Mouse (Mus musculus) activated CD4-positive, CD25-positive, alpha-beta regulatory T cell, adult 4 months (primary cell): ENCODE measurements around the gene C2cd2l. TPM values are rescaled to one million over a fixed set of nuclear protein-coding genes. Genes with fewer than 3 reads are reported as not detected.
"Not testable (repeated sequence)": the region's sequence is repeated elsewhere in the genome, so short reads cannot be mapped to it uniquely, and the experiment has no call there.

ENCODE experiments used
- ATAC-seq: one replicate; pipeline ENCODE4 v1.8.0; 2017
- polyA plus RNA-seq, 2 experiments: library from polyadenylated mRNA; unstranded; fragments of 100-300 nt; shearing (Covaris generic); gene quantifications; one replicate each; pipeline ENCODE4 v1.2.1; 2017

C2cd2l gene
- polyA plus RNA-seq, 2 experiments from 2014 or later = 4.3 to 5.3 TPM

- ATAC-seq = no peak
Observed at GRCm38 (mm10) chr9:44311136-44312134, 8.7 kb downstream of the C2cd2l start.

GRCm38 (mm10) chr9:44310750-44311135, 9.3 kb downstream of the C2cd2l start:
- ATAC-seq = no peak

DNA sequence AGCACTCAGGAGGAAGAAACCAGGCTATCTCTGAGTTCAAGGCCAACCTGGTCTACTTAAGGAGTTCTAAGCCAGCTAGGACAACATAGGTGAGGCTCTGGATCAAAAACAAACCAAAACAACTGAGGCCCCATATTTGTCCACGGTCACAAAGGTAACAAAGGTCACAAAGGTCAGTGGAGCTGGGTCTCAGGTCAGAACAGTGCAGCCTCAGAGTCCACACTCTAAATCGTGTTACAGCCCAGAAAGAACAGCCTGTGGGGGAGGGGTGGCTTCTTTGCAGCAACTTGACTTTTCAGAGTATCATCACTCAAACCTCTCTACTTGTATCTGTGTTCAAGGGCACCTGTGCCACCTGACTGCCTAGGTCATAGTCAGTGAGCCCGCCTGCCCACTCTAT, 10.3 kb downstream of the C2cd2l start:
- no peak for ATAC-seq

- ATAC-seq = no peak
Observed at GRCm38 (mm10) chr9:44307248-44307647, 12.8 kb downstream of the C2cd2l start.

GRCm38 (mm10) chr9:44306532-44306931, 13.6 kb downstream of the C2cd2l start:
- ATAC-seq = no peak

- peak; percentile 97 for ATAC-seq
Observed at GRCm38 (mm10) chr9:44305466-44306079, 14.5 kb downstream of the C2cd2l start, which contains the start of gene Hinfp. TSS of gene Hinfp (minus strand) at chr9:44305671.

- not testable (repeated sequence) for ATAC-seq
Observed at GRCm38 (mm10) chr9:44300001-44300400, 20.1 kb downstream of the C2cd2l start.

GRCm38 (mm10) chr9:44292490-44292889, 27.6 kb downstream of the C2cd2l start:
- no peak for ATAC-seq

DNA sequence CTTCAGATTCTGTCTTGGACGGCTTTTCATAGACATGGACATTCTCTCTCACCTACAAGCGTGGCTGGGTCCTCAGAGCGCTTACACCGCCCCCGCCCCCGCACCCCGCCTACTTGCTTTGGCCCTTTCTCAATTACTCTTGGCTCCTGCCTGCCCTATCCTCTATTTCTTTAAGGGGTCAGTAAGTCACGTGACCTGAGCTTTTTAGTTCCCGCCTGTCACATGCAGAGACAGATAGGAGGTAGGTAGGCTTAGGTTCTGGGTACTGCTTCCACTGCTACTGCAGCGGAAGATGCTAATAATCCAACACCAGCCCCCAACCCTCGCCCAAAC, 31.2 kb downstream of the C2cd2l start:
- ATAC-seq = no peak

DNA sequence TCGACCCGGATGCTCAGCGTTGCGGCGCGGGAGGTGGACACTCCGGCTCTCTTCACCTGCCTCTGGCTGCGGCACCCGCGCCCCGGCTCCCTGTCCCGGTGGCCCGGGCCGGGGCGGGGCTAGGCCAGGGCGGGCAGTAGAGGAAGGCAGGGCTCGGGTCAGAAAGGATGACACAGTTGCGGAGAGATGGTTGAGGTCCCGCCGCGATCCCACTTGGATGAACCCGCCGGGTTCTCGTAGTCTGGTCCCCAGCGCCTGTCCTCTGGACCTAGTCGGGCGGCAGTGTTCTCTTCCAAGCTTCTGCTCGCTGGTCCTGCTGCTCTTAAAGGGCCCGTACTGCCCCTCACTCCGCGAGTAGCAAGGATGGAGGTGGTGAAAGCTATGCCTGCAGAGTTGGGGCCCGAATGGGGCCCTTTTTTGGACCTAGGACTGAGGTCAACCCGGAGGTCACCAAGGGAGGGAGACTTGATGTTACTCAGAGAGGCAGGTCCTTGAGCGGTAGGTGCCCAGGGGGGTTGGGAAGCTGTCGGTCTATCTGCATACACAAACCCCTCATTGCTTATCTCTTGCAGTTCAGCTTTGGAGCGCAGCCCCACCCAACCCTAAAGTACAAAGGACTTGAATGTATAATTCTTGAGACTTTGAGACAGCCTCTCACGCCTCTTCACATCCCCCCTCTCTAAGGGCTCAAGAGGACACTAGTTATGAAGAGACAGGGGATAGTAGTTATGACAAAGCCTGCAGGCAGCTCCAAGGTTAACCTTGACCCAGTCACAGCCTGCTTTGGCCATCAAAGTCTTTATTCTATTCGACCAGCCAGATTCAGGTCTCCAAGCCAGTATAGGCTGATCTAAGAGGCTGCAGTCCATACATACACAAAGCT, 31.8 kb downstream of the C2cd2l start, which contains the start of gene Abcg4:
Abcg4 (minus strand) TSS at position 540 of the 883 bp plus-strand sequence.
- ATAC-seq = peak; percentile 23

- no peak for ATAC-seq
Observed at GRCm38 (mm10) chr9:44287401-44288075, 32.5 kb downstream of the C2cd2l start.

- no peak for ATAC-seq
Observed at GRCm38 (mm10) chr9:44287003-44287400, 33.1 kb downstream of the C2cd2l start.

- no peak for ATAC-seq
Observed at GRCm38 (mm10) chr9:44286256-44286850, 33.7 kb downstream of the C2cd2l start.

DNA sequence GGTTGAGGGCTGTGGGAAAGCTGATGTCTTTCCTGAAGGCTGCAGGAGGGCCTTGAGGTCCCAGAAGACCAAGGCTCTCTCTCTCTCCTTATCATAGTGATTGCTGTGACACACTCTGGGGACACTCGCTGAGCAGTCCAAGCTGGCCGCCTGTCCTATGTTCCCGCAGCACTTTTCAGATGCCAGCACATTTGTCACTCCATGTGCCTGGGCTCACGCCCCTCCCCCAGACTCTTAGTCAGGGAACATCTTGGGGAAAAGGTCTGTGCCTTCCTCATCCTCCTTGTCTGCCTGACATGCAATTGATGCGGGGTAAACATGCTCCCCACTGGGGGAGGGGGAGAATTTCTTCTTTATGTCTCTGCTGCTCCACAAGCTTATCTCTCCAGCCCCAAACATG, 36.9 kb downstream of the C2cd2l start:
- ATAC-seq = no peak

- ATAC-seq = no peak
Observed at GRCm38 (mm10) chr9:44269973-44270372, 50.1 kb downstream of the C2cd2l start.

DNA sequence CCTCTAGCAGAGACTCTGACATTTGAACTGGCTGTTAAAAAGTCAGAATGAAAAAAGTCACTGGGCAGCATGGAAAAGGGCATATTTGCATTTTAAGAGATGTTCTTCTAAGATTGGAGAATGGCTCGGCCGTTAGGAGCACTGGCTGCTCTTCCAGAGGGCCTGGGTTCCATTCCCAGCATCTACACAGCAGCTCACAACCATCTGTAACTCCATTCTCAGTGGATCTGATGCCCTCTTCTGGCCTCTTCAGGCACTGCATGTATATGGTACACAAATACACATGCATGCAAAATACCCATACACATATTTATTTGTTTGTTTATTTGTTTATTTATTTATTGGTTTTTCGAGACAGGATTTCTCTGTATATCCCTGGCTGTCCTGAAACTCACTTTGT, 51.0 kb downstream of the C2cd2l start:
- ATAC-seq = no peak

DNA sequence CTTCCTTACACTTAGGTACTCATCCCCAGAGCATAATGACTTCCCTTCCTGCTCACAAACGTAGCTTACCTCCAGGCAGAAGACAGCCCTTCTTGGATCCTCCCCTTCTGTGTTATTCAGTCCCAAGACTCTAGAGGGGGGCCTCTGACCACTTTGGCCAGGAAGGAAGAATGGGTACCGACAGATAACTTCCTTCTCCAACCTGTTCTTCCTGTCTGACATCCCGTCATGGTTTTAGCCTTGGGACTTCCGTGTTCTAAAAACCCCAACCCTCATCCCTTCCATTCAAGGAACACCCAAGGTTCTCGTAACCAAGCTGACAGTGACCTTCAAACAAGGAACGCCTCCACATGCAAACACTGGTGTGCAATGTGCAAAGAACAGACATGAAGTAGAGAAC, 51.7 kb downstream of the C2cd2l start, which contains the start of gene Nlrx1:
Nlrx1 (minus strand) TSS at position 168 of the 400 bp plus-strand sequence.
- ATAC-seq = peak; percentile 12

DNA sequence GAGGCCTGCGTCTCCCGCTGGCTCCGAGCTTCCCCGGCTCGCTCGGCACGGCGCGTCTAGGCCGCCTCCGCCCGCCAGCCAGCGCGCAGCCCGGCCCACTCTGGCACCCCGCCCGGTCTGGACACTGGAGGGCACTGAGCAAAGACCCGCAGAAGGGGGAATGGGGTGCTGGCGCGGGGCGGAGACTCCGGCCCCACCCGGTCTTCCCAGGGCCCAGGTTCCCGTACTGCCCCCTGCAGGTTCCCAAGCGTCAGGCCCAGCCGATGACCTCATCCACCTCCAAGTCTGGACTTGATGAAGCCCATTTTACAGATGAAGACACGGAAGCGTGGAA, 52.1 kb downstream of the C2cd2l start:
- peak; percentile 90 for ATAC-seq

DNA sequence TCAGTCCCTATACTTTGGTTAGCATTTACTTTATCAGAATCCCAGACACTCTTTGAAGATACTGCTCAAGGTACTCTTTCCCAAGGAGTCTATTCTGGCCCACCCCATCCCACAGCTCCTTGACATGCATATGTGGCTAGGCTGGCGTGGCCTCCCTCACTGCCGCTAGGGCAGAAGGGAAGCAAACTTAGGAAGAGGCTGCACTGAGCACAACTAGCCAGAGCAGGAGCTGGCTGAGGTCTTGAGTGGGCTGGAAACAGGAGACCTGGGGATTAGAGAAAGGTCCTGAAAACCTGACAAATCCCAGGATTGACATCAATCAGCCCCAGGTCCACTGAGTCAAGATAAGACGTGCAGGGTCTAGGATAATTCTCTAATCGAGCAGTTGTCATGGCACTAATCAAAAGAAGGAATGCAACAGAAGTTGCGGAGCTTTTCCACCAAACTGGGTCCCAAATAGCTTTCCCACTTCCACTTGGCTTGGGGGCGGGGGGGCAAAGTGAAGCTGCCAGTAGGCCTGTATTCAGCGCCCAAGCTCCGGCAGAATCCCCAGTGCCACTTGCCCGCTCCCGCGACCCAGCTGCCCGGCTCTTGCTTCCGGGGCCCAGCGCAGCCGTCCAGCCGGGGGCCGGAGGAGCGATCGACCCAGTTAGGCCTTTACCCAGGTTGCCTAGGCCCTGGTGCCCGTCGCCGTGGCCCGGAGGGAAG, 52.6 kb downstream of the C2cd2l start:
- ATAC-seq = no peak

DNA sequence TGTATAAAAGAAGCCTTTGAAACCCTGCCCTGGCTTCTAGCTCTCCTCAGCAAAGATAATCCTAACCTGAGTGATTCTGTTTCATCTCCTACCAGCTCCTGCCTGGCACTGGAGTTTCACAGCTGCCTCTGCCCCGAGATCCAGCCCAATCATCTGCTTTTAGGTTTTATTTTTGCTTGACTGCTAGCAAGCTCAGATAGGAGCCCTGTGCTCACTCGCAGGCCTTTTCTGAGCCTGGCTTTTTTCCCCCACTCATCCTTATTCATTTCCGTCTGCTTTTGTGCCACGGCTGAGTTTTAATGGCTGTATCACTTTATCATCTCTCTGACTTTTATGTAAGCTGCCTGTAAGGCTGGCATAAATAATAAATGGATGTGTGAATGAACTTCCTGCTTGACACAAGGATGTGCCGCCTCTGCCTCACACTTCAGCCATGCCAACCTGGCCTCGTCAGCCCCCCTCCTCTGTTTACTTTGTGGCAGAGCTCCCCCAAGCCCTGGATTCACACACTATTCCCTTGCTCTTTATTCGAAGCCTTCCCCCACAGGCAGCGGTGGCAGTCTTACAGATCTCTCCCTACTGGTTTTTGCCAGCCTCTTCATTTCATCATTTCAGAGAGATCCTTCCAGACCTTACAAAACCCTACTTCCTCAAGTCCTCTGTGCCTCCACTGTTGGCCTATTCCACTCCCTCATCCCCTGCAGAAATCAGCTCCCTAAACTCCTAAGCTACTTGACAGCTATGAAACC, 53.4 kb downstream of the C2cd2l start:
- ATAC-seq = no peak
